Mouse (Mus musculus) brain, adult 2 months (tissue): ENCODE results near the gene Lrrc30.

Experiments
- DNase-seq: peaks from one replicate; pipeline ENCODE4 v3.0.0; 2011; ENCODE audit warnings: low read depth, low spot score

The Lrrc30 gene

GRCm38 (mm10) chr17:67632676-67633339, at the start of gene Lrrc30:
Lrrc30 (minus strand) TSS chr17:67632723.
- no peak for DNase-seq

GRCm38 (mm10) chr17:67681084-67681483, 48.6 kb upstream of the Lrrc30 start:
- no peak for DNase-seq

GRCm38 (mm10) chr17:67678576-67678975, 46.1 kb upstream of the Lrrc30 start:
- no peak for DNase-seq

GRCm38 (mm10) chr17:67667981-67668380, 35.5 kb upstream of the Lrrc30 start:
- peak; percentile 77 for DNase-seq

- no peak for DNase-seq
Observed at GRCm38 (mm10) chr17:67666981-67667380, 34.5 kb upstream of the Lrrc30 start.

GRCm38 (mm10) chr17:67664299-67664698, 31.8 kb upstream of the Lrrc30 start:
- DNase-seq, result no peak

- peak; percentile 73 for DNase-seq
Observed at GRCm38 (mm10) chr17:67651506-67651905, 19.0 kb upstream of the Lrrc30 start.

GRCm38 (mm10) chr17:67641627-67642026, 9.1 kb upstream of the Lrrc30 start:
- DNase-seq, result no peak

GRCm38 (mm10) chr17:67638119-67638810, 5.7 kb upstream of the Lrrc30 start:
- no peak for DNase-seq

GRCm38 (mm10) chr17:67636951-67637350, 4.4 kb upstream of the Lrrc30 start:
- no peak for DNase-seq

GRCm38 (mm10) chr17:67636304-67636703, 3.8 kb upstream of the Lrrc30 start:
- no peak for DNase-seq

GRCm38 (mm10) chr17:67629746-67630145, 2.8 kb downstream of the Lrrc30 start:
- no peak for DNase-seq

- peak; percentile 71 for DNase-seq
Observed at GRCm38 (mm10) chr17:67629211-67629657, 3.3 kb downstream of the Lrrc30 start.

- peak; percentile 66 for DNase-seq
Observed at GRCm38 (mm10) chr17:67628475-67628874, 4.0 kb downstream of the Lrrc30 start.

- DNase-seq, result no peak
Observed at GRCm38 (mm10) chr17:67625431-67625830, 7.1 kb downstream of the Lrrc30 start.

- no peak for DNase-seq
Observed at GRCm38 (mm10) chr17:67619001-67619400, 13.5 kb downstream of the Lrrc30 start.

- no peak for DNase-seq
Observed at GRCm38 (mm10) chr17:67614381-67614780, 18.1 kb downstream of the Lrrc30 start.

- DNase-seq, result peak; percentile 2
Observed at GRCm38 (mm10) chr17:67612576-67612975, 19.9 kb downstream of the Lrrc30 start.

GRCm38 (mm10) chr17:67612151-67612550, 20.4 kb downstream of the Lrrc30 start:
- no peak for DNase-seq

- DNase-seq, result no peak
Observed at GRCm38 (mm10) chr17:67604446-67604845, 28.1 kb downstream of the Lrrc30 start.

GRCm38 (mm10) chr17:67602556-67602955, 30.0 kb downstream of the Lrrc30 start:
- DNase-seq, result no peak

- DNase-seq, result peak; percentile 82
Observed at GRCm38 (mm10) chr17:67584937-67585579, 47.5 kb downstream of the Lrrc30 start.

GRCm38 (mm10) chr17:67584533-67584932, 48.0 kb downstream of the Lrrc30 start:
- DNase-seq, result peak; percentile 43
